Mouse (Mus musculus): ENCODE data around the gene Lrp3.

Gene Lrp3

GRCm38 (mm10) chr7:35185889-35186569 lies 29.3 kb downstream of the Lrp3 start, which contains the start of gene Slc7a10:
Slc7a10 (plus strand) TSS chr7:35186385.
- DNase-seq: peak; percentile 37 to 55

GRCm38 (mm10) chr7:35184833-35185724 lies 30.2 kb downstream of the Lrp3 start:
- DNase-seq: peak; percentile 63 to 65

- peak; percentile 72 to 80 for DNase-seq
Measured at GRCm38 (mm10) chr7:35176412-35177381, 38.6 kb downstream of the Lrp3 start.

GRCm38 (mm10) chr7:35175533-35175932 lies 39.8 kb downstream of the Lrp3 start:
- DNase-seq: no peak

- no peak for DNase-seq
Measured at GRCm38 (mm10) chr7:35172519-35172918, 42.8 kb downstream of the Lrp3 start.

GRCm38 (mm10) chr7:35171867-35172382 lies 43.4 kb downstream of the Lrp3 start:
- DNase-seq: peak; percentile 93 to 95

- peak; percentile 94 to 97 for DNase-seq
Measured at GRCm38 (mm10) chr7:35169341-35169740, 46.0 kb downstream of the Lrp3 start.

GRCm38 (mm10) chr7:35167925-35168324 lies 47.4 kb downstream of the Lrp3 start:
- no peak for DNase-seq

- DNase-seq: no peak
Measured at GRCm38 (mm10) chr7:35166988-35167387, 48.3 kb downstream of the Lrp3 start.

- no peak for DNase-seq
Measured at GRCm38 (mm10) chr7:35164131-35164530, 51.2 kb downstream of the Lrp3 start.

GRCm38 (mm10) chr7:35163600-35163999 lies 51.7 kb downstream of the Lrp3 start:
- DNase-seq: peak; percentile 26 to 40

GRCm38 (mm10) chr7:35162443-35162842 lies 52.9 kb downstream of the Lrp3 start:
- no peak for DNase-seq

- no peak for DNase-seq
Measured at GRCm38 (mm10) chr7:35157512-35157911, 57.8 kb downstream of the Lrp3 start.

- no peak for DNase-seq
Measured at GRCm38 (mm10) chr7:35156561-35157477, 58.5 kb downstream of the Lrp3 start.

GRCm38 (mm10) chr7:35154449-35154848 lies 60.8 kb downstream of the Lrp3 start:
- no peak for DNase-seq

GRCm38 (mm10) chr7:35150860-35151259 lies 64.4 kb downstream of the Lrp3 start:
- no peak for DNase-seq
